In the genomic region with DNA sequence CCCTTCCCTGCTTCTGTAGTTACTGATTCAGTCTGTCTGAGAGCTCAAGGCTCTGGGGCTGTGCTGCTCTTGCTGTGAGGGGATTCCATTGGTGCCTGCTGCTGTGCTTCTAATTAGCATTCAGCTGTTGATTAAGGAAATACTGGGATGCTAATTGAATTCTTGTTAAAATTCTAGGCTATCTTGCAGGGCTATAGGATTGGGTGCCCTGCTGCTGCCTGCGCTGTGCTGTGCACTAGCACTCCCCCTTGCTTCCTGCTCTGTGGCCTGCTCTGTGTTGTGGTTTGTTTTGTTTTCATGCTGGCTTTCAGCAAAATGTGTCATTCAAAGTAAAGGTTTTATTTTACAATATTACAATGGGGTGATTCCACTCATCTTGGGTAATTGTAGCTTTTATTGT, we compare ENCODE assay signal across 13 mouse cellular contexts.
DNase-seq lines count a peak whose midpoint lies in the region; ATAC-seq lines count a peak whose summit lies in the region.
"Had no signal": no experiment of that assay in that cellular context is flagged by ENCODE, and none has a peak within 500 bp of the region (broad histone marks: within the 10 kb centered on the region; RNA-seq: fewer than 3 reads in every experiment).

No protein-coding gene starts in this region.

- no peaks in the 10 kb centered on the region for H3K9me3 ChIP-seq in forebrain, embryonic 11.5 days (ENCODE audit: control insufficient read depth, low read length)
- no peaks in the 10 kb centered on the region for H3K9me3 ChIP-seq in forebrain, embryonic 10.5 days
- H3K9me3 ChIP-seq in forebrain, embryonic 16.5 days (ENCODE audit: control insufficient read depth, low read length), result no peaks in the 10 kb centered on the region
- no peaks in the 10 kb centered on the region for H3K9me3 ChIP-seq in midbrain, embryonic 11.5 days (ENCODE audit: control insufficient read depth, low read length)
- no peaks in the 10 kb centered on the region for H3K9me3 ChIP-seq in liver, embryonic 12.5 days (replicated peaks)

- no peak overlapping the region for H3K4me2 ChIP-seq in forebrain, embryonic 11.5 days (ENCODE audit: low read depth, low read length, severe bottlenecking)
- H3K4me2 ChIP-seq in forebrain, embryonic 16.5 days (ENCODE audit: low read length), result no peak overlapping the region
- no peak overlapping the region for H3K4me2 ChIP-seq in midbrain, embryonic 11.5 days
- H3K4me2 ChIP-seq in liver, embryonic 12.5 days, result no peak overlapping the region
- H3K4me2 ChIP-seq: heart, embryonic 11.5 days; lung, embryonic 14.5 days had no signal

- no peaks in the 10 kb centered on the region for H3K27me3 ChIP-seq in forebrain, embryonic 11.5 days (ENCODE audit: control insufficient read depth, insufficient read depth, low read length)
- no peaks in the 10 kb centered on the region for H3K27me3 ChIP-seq in forebrain, embryonic 10.5 days (ENCODE audit: poor library complexity, severe bottlenecking)
- H3K27me3 ChIP-seq in forebrain, embryonic 16.5 days (replicated peaks; ENCODE audit: control insufficient read depth, insufficient read depth, low read length), result no peaks in the 10 kb centered on the region
- H3K27me3 ChIP-seq in midbrain, embryonic 11.5 days (ENCODE audit: control insufficient read depth, insufficient read depth, low read length), result no peaks in the 10 kb centered on the region
- H3K27me3 ChIP-seq in liver, embryonic 12.5 days (replicated peaks), result no peaks in the 10 kb centered on the region
- H3K27me3 ChIP-seq: Patski had no signal

- H3K4me1 ChIP-seq in forebrain, embryonic 11.5 days (replicated peaks; ENCODE audit: control insufficient read depth, insufficient read depth, low read length), result no peaks in the 10 kb centered on the region; the same call in 1 of the 2 replicates
- peaks cover 14% of the 10 kb centered on the region for H3K4me1 ChIP-seq in forebrain, embryonic 10.5 days
- peaks cover 15% of the 10 kb centered on the region for H3K4me1 ChIP-seq in forebrain, embryonic 16.5 days (replicated peaks; ENCODE audit: control insufficient read depth, insufficient read depth, low read length)
- peaks cover 3% of the 10 kb centered on the region for H3K4me1 ChIP-seq in midbrain, embryonic 11.5 days (ENCODE audit: control insufficient read depth, insufficient read depth, low read length)
- H3K4me1 ChIP-seq in liver, embryonic 12.5 days, result peaks cover 20% of the 10 kb centered on the region

- H3K9ac ChIP-seq in forebrain, embryonic 11.5 days (ENCODE audit: low read length), result no peak overlapping the region
- H3K9ac ChIP-seq in forebrain, embryonic 16.5 days (replicated peaks; ENCODE audit: low read depth, low read length), result no peak overlapping the region
- no peak overlapping the region for H3K9ac ChIP-seq in midbrain, embryonic 11.5 days (ENCODE audit: low read length)
- H3K9ac ChIP-seq in liver, embryonic 12.5 days, result no peak overlapping the region
- H3K9ac ChIP-seq: lung, embryonic 14.5 days had no signal

- no peak overlapping the region for H3K27ac ChIP-seq in forebrain, embryonic 11.5 days (ENCODE audit: low read depth, low read length)
- no peak overlapping the region for H3K27ac ChIP-seq in forebrain, embryonic 10.5 days
- no peak overlapping the region for H3K27ac ChIP-seq in forebrain, embryonic 16.5 days (ENCODE audit: low read length)
- H3K27ac ChIP-seq in midbrain, embryonic 11.5 days (ENCODE audit: low read depth, low read length), result no peak overlapping the region
- no peak overlapping the region for H3K27ac ChIP-seq in liver, embryonic 12.5 days

- peak; percentile 85 for ATAC-seq in forebrain, embryonic 11.5 days (replicated peaks; ENCODE audit: low FRiP score)
- ATAC-seq in forebrain, embryonic 16.5 days, result peak; percentile 93
- peak; percentile 81 for ATAC-seq in midbrain, embryonic 11.5 days (ENCODE audit: low FRiP score)
- no peak for ATAC-seq in liver, embryonic 12.5 days
- ATAC-seq: Patski had no signal

- no peak overlapping the region for H3K4me3 ChIP-seq in forebrain, embryonic 11.5 days (ENCODE audit: low read depth, low read length)
- H3K4me3 ChIP-seq in forebrain, embryonic 10.5 days, result no peak overlapping the region
- H3K4me3 ChIP-seq in forebrain, embryonic 16.5 days (replicated peaks; ENCODE audit: low read length), result no peak overlapping the region
- no peak overlapping the region for H3K4me3 ChIP-seq in midbrain, embryonic 11.5 days (ENCODE audit: low read depth, low read length)
- H3K4me3 ChIP-seq in liver, embryonic 12.5 days, result no peak overlapping the region

- DNase-seq in forebrain, embryonic 11.5 days (ENCODE audit: low spot score), result peak; percentile 59
- no peak for DNase-seq in forebrain, embryonic 10.5 days (ENCODE audit: extremely low spot score, low spot score)
- no peak for DNase-seq in midbrain, embryonic 11.5 days (ENCODE audit: low spot score, missing footprints)
- peak; percentile 66 for DNase-seq in thymus, postnatal 0 days (ENCODE audit: low spot score)
- no peak for DNase-seq in gastrocnemius, postnatal 14 days
- no peak for DNase-seq in urinary bladder, postnatal 4 days (ENCODE audit: low spot score in 2 of 2)
- DNase-seq: cerebellum, postnatal 25 days; kidney, adult 2 months; lung, embryonic 14.5 days had no signal

- intact Hi-C loops in gastrocnemius, postnatal 14 days (cut with DNase I; ENCODE audit: low total_unique reads), result loop anchor here (10.0 kb wide), 1 partner anchor 65 kb away; no protein-coding TSS in a partner anchor

- WGBS in forebrain, embryonic 11.5 days, result 36% methylated on average over 1 of the region's 1 CpGs
- WGBS in forebrain, embryonic 10.5 days, result 70% methylated on average over 1 of the region's 1 CpGs
- WGBS in forebrain, embryonic 16.5 days, result 7% methylated on average over 1 of the region's 1 CpGs
- 63% methylated on average over 1 of the region's 1 CpGs for WGBS in midbrain, embryonic 11.5 days
- WGBS in liver, embryonic 12.5 days (ENCODE audit: insufficient replicate concordance), result 88% methylated on average over 1 of the region's 1 CpGs

- H3K36me3 ChIP-seq in forebrain, embryonic 11.5 days (ENCODE audit: control insufficient read depth, insufficient read depth, low read length), result no peaks in the 10 kb centered on the region; the same call in 1 of the 2 replicates
- peaks cover 51% of the 10 kb centered on the region for H3K36me3 ChIP-seq in forebrain, embryonic 10.5 days (replicated peaks)
- peaks cover 6% of the 10 kb centered on the region; the same call in 1 of the 2 replicates for H3K36me3 ChIP-seq in forebrain, embryonic 16.5 days (ENCODE audit: control insufficient read depth, insufficient read depth)
- peaks cover 3% of the 10 kb centered on the region; the same call in 1 of the 2 replicates for H3K36me3 ChIP-seq in midbrain, embryonic 11.5 days (ENCODE audit: control insufficient read depth, insufficient read depth, low read length)
- H3K36me3 ChIP-seq in liver, embryonic 12.5 days, result peaks cover 38% of the 10 kb centered on the region

Comparison
In these comparisons a context has a peak if more than half of its experiments do, and no peak if none do; other contexts are left out.
1. DNase-seq: peak in forebrain, embryonic 11.5 days (single experiment) and thymus, postnatal 0 days (single experiment); none in forebrain, embryonic 10.5 days (single experiment), midbrain, embryonic 11.5 days (single experiment), gastrocnemius, postnatal 14 days (single experiment) and urinary bladder, postnatal 4 days (0 of 2).